27 mouse cellular contexts compared by ENCODE assay signal in the genomic region with DNA sequence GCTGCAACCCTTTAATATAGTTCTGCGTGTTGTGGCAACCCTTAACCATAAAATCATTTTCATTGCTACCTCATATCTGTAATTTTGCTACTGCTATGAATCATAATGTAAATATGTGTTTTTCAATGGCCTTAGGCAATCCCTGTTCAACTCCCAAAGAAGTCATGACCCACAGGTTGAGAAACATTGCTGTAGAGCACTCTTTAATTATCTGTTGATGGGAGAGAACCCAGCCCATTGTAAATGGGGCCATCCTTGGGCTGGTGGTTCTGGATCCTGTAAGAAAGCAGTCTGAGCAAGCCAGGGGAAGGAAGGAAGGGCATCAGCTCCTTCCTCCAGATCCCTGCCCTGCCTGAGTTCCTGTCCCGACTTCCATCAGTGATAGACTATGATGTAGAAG.
"Had no signal": no experiment of that assay in that cellular context is flagged by ENCODE, and none has a peak within 500 bp of the region (broad histone marks: within the 10 kb centered on the region; RNA-seq: fewer than 3 reads in every experiment).

No protein-coding gene starts in this region.

- H3K27me3 ChIP-seq: forebrain, embryonic 15.5 days had no signal

- H3K27ac ChIP-seq: embryonic facial prominence, embryonic 10.5 days; embryonic facial prominence, embryonic 12.5 days; embryonic facial prominence, embryonic 13.5 days; embryonic facial prominence, embryonic 15.5 days; forebrain, embryonic 10.5 days; forebrain, embryonic 12.5 days; forebrain, embryonic 13.5 days; forebrain, embryonic 15.5 days; gastrocnemius, adult 2 months; heart, adult 2 months had no signal

- H3K4me3 ChIP-seq: embryonic facial prominence, embryonic 10.5 days; embryonic facial prominence, embryonic 12.5 days; embryonic facial prominence, embryonic 13.5 days; embryonic facial prominence, embryonic 15.5 days; erythroblast, embryonic 14.5 days; forebrain, embryonic 10.5 days; forebrain, embryonic 12.5 days; forebrain, embryonic 13.5 days; forebrain, embryonic 15.5 days; gastrocnemius, adult 2 months; heart, adult 2 months had no signal

- H3K4me2 ChIP-seq: embryonic facial prominence, embryonic 12.5 days; embryonic facial prominence, embryonic 13.5 days; embryonic facial prominence, embryonic 15.5 days; forebrain, embryonic 12.5 days; forebrain, embryonic 13.5 days; forebrain, embryonic 15.5 days had no signal

- DNase-seq: cerebellum, adult 8-10 months; cerebellum, adult 9-10 months; cerebellum, adult 9-11 months; cerebellum, postnatal 10 days; cerebellum, postnatal 14 days; cerebellum, postnatal 25 days; cerebellum, postnatal 36 days; embryo, embryonic 11 days; forebrain, postnatal 0 days; gastrocnemius, adult 2 months; gastrocnemius, postnatal 10 days; gastrocnemius, postnatal 14 days; gastrocnemius, postnatal 25 days; gastrocnemius, postnatal 36 days; heart, adult 11 months; heart, adult 18-20 months; heart, adult 2 months had no signal

- H3K9me3 ChIP-seq: embryonic facial prominence, embryonic 10.5 days; embryonic facial prominence, embryonic 12.5 days; embryonic facial prominence, embryonic 13.5 days; embryonic facial prominence, embryonic 15.5 days; forebrain, embryonic 10.5 days; forebrain, embryonic 12.5 days; forebrain, embryonic 13.5 days; forebrain, embryonic 15.5 days had no signal

- ATAC-seq: forebrain, embryonic 13.5 days; forebrain, embryonic 15.5 days; forebrain, embryonic 16.5 days; forebrain, postnatal 0 days had no signal

- H3K9ac ChIP-seq: embryonic facial prominence, embryonic 12.5 days; embryonic facial prominence, embryonic 13.5 days; embryonic facial prominence, embryonic 15.5 days; forebrain, embryonic 12.5 days; forebrain, embryonic 13.5 days; forebrain, embryonic 15.5 days; forebrain, postnatal 0 days had no signal

- H3K36me3 ChIP-seq: embryonic facial prominence, embryonic 10.5 days; embryonic facial prominence, embryonic 12.5 days; embryonic facial prominence, embryonic 13.5 days; embryonic facial prominence, embryonic 15.5 days; forebrain, embryonic 10.5 days; forebrain, embryonic 12.5 days; forebrain, embryonic 15.5 days had no signal
